Mouse (Mus musculus): ENCODE measurements around the gene Shroom2. TPM values are rescaled to one million over a fixed set of nuclear protein-coding genes. Genes with fewer than 3 reads are reported as not detected.

Shroom2 gene
- polyA plus RNA-seq, 1 experiment from 2014 or later = 7.6 TPM

DNA sequence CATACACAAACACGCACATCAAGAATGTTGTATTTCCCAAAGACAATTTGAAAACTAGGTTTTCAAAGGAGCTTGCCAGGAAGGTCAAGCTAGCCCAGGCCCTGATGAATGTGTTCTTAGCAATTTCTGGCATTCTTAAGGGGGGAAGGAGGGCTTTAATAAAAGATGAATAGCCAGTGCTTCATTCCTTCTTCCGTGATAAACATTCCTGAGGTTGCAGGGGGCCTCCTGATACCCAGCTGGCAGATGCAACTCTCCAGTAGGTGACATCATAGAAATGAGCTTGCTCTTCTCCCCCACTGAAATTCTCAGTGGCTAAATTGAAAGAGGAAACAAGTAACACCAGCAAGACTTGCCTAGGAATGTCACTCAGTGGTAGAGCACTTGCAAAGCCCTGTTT, 5.1 kb downstream of the Shroom2 start:
- Histone ChIP-seq H3K4me1 (ENCODE audit: control insufficient read depth, insufficient read depth, low read length) (no peaks in the 10 kb centered on the region), H3K9ac (ENCODE audit: low read depth, low read length) (no peak overlapping the region), H3K27ac (replicated peaks; ENCODE audit: low read depth, low read length) (no peak overlapping the region), H3K36me3 (ENCODE audit: control insufficient read depth, insufficient read depth, low read length) (no peaks in the 10 kb centered on the region), H3K27me3 (replicated peaks; ENCODE audit: control insufficient read depth, insufficient read depth, low read length) (peaks cover 10% of the 10 kb centered on the region), H3K4me2 (ENCODE audit: low read depth, low read length) (no peak overlapping the region), H3K4me3 (ENCODE audit: low read depth, low read length) (no peak overlapping the region), H3K9me3 (ENCODE audit: control insufficient read depth, low read length) (no peaks in the 10 kb centered on the region)
- 43% methylated on average over 2 of the region's 2 CpGs for WGBS
- DNase-seq (ENCODE audit: low spot score) = no peak
- ATAC-seq (ENCODE audit: low read depth) = no peak

DNA sequence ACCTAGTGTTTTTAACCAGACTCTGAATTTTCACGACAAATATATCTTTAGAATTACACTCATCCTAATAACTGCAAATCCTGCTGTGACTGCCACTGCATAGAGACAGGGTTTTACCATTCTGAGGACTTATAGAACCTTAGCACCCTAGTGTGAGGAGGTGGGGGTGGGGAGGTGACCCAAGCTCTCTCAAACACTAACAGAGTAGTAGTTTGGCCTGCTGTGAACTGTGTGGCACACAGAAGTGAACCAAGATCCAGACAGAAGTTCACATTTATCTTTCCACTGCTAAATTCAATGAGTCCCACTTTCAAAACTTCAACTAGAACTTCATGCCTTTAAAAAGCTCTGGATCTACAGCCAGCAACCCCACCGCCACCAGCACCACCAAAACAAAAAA, 6.4 kb downstream of the Shroom2 start:
- ATAC-seq (ENCODE audit: low read depth) (no peak), DNase-seq (ENCODE audit: low spot score) (no peak)
- H3K27me3 ChIP-seq (replicated peaks; ENCODE audit: control insufficient read depth, insufficient read depth, low read length) = no peaks in the 10 kb centered on the region
- no peak overlapping the region for H3K9ac ChIP-seq (ENCODE audit: low read depth, low read length)
- H3K4me3 ChIP-seq (ENCODE audit: low read depth, low read length) = no peak overlapping the region
- H3K27ac ChIP-seq (replicated peaks; ENCODE audit: low read depth, low read length) = no peak overlapping the region
- no peaks in the 10 kb centered on the region for H3K36me3 ChIP-seq (ENCODE audit: control insufficient read depth, insufficient read depth, low read length)
- H3K9me3 ChIP-seq (ENCODE audit: control insufficient read depth, low read length) = no peaks in the 10 kb centered on the region
- no peaks in the 10 kb centered on the region for H3K4me1 ChIP-seq (ENCODE audit: control insufficient read depth, insufficient read depth, low read length)
- 59% methylated on average over 2 of the region's 2 CpGs for WGBS
- no peak overlapping the region for H3K4me2 ChIP-seq (ENCODE audit: low read depth, low read length)

DNA sequence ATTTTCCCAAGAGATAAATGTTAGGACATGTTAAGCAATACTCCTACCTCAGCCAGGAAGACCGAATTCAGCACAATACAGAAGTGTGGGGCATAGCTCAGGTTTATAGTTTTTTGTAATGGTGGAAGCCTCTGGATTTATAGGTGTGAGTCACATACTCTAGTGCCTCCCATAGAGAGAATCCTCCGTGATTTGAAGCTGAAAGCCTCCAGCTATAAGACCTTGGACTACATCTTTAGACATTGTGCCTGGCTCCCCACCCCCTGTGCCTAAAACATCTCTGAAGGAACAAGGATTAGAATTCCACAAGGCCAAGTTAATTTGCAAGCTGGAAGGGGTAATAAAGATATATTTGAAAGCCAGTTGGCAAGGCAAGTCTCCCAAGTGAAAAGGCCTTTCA, 6.8 kb downstream of the Shroom2 start:
- DNase-seq (ENCODE audit: low spot score) = no peak
- no peak overlapping the region for H3K9ac ChIP-seq (ENCODE audit: low read depth, low read length)
- no peak overlapping the region for H3K4me3 ChIP-seq (ENCODE audit: low read depth, low read length)
- H3K9me3 ChIP-seq (ENCODE audit: control insufficient read depth, low read length) = no peaks in the 10 kb centered on the region
- no peak for ATAC-seq (ENCODE audit: low read depth)
- H3K27me3 ChIP-seq (replicated peaks; ENCODE audit: control insufficient read depth, insufficient read depth, low read length) = no peaks in the 10 kb centered on the region
- no peak overlapping the region for H3K4me2 ChIP-seq (ENCODE audit: low read depth, low read length)
- 58% methylated on average over 2 of the region's 2 CpGs for WGBS
- H3K27ac ChIP-seq (replicated peaks; ENCODE audit: low read depth, low read length) = no peak overlapping the region
- no peaks in the 10 kb centered on the region for H3K36me3 ChIP-seq (ENCODE audit: control insufficient read depth, insufficient read depth, low read length)
- no peaks in the 10 kb centered on the region for H3K4me1 ChIP-seq (ENCODE audit: control insufficient read depth, insufficient read depth, low read length)

DNA sequence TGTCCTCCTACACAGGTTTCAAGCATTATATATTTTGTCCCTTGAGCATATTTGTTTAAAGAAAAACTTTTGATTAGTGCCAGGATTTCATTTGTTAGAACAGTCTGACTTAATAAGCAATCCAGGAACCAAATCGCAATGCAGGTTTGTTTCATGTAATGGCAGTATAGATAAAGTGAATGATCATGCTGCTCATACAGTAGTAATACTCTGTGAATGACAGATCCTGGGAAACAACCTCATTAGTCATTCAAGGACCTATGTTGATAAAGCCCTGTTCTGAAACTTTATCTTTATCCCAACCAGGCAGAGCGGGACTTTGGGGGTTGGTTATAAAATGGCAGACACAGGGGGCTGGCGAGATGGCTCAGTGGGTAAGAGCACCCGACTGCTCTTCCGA, 13.0 kb downstream of the Shroom2 start:
- WGBS = 84% methylated on average over 5 of the region's 5 CpGs
- H3K4me3 ChIP-seq (ENCODE audit: low read depth, low read length) = no peak overlapping the region
- no peak overlapping the region for H3K9ac ChIP-seq (ENCODE audit: low read depth, low read length)
- ATAC-seq (ENCODE audit: low read depth) (no peak), DNase-seq (ENCODE audit: low spot score) (no peak)
- H3K27me3 ChIP-seq (replicated peaks; ENCODE audit: control insufficient read depth, insufficient read depth, low read length) = no peaks in the 10 kb centered on the region
- H3K27ac ChIP-seq (replicated peaks; ENCODE audit: low read depth, low read length) = no peak overlapping the region
- H3K4me1 ChIP-seq (ENCODE audit: control insufficient read depth, insufficient read depth, low read length) = no peaks in the 10 kb centered on the region
- H3K4me2 ChIP-seq (ENCODE audit: low read depth, low read length) = no peak overlapping the region
- no peaks in the 10 kb centered on the region for H3K9me3 ChIP-seq (ENCODE audit: control insufficient read depth, low read length)
- no peaks in the 10 kb centered on the region for H3K36me3 ChIP-seq (ENCODE audit: control insufficient read depth, insufficient read depth, low read length)

DNA sequence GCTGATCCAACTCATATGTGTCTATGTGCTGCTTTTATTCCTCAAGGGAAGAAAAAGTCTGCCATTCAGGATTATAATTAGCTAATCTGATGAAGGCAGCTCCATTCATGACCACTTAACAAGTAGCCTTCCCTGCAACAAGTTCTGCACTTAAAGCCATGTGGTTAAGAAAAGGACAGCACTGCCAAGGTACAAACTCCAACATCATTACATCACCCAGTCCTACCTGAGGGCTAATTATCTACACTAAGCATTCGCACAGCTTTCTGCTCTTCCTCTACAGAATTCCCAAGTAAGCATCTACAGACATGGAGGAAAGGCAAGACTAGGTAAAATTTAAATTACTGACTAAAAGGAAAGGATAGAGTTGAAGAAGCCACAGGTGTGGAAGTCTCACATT, 13.4 kb downstream of the Shroom2 start:
- Histone ChIP-seq H3K4me3 (ENCODE audit: low read depth, low read length) (no peak overlapping the region), H3K27ac (replicated peaks; ENCODE audit: low read depth, low read length) (no peak overlapping the region), H3K9ac (ENCODE audit: low read depth, low read length) (no peak overlapping the region), H3K36me3 (ENCODE audit: control insufficient read depth, insufficient read depth, low read length) (no peaks in the 10 kb centered on the region), H3K9me3 (ENCODE audit: control insufficient read depth, low read length) (no peaks in the 10 kb centered on the region), H3K4me2 (ENCODE audit: low read depth, low read length) (no peak overlapping the region), H3K27me3 (replicated peaks; ENCODE audit: control insufficient read depth, insufficient read depth, low read length) (no peaks in the 10 kb centered on the region), H3K4me1 (ENCODE audit: control insufficient read depth, insufficient read depth, low read length) (no peaks in the 10 kb centered on the region)
- 86% methylated on average over 1 of the region's 1 CpGs for WGBS
- no peak for ATAC-seq (ENCODE audit: low read depth)
- DNase-seq (ENCODE audit: low spot score) = no peak

DNA sequence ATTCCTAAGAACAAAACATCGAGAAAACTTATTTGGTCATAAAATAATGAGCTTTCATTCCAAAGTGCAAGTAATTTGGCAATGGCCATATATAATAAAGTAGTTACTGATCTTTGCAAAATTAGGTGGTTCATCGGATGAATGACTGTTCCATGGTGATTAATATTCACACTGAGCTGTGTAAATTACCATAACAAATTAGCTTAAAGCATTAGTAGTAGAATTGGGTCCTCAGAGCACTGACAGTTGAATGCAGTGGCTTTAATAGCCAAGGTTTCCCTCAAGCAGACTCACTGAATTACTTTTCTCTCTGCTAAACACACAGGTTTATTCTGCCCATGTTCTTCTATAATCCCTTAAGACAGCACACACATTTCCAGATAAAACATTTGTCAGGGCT, 23.3 kb downstream of the Shroom2 start:
- H3K27me3 ChIP-seq (replicated peaks; ENCODE audit: control insufficient read depth, insufficient read depth, low read length) = peaks cover 11% of the 10 kb centered on the region
- H3K9me3 ChIP-seq (ENCODE audit: control insufficient read depth, low read length) = no peaks in the 10 kb centered on the region
- H3K4me1 ChIP-seq (ENCODE audit: control insufficient read depth, insufficient read depth, low read length) = no peaks in the 10 kb centered on the region
- ATAC-seq (ENCODE audit: low read depth) (no peak), DNase-seq (ENCODE audit: low spot score) (no peak)
- H3K36me3 ChIP-seq (ENCODE audit: control insufficient read depth, insufficient read depth, low read length) = no peaks in the 10 kb centered on the region
- 80% methylated on average over 2 of the region's 2 CpGs for WGBS
- no peak overlapping the region for H3K9ac ChIP-seq (ENCODE audit: low read depth, low read length)
- H3K27ac ChIP-seq (replicated peaks; ENCODE audit: low read depth, low read length) = no peak overlapping the region
- H3K4me2 ChIP-seq (ENCODE audit: low read depth, low read length) = no peak overlapping the region
- H3K4me3 ChIP-seq (ENCODE audit: low read depth, low read length) = no peak overlapping the region

DNA sequence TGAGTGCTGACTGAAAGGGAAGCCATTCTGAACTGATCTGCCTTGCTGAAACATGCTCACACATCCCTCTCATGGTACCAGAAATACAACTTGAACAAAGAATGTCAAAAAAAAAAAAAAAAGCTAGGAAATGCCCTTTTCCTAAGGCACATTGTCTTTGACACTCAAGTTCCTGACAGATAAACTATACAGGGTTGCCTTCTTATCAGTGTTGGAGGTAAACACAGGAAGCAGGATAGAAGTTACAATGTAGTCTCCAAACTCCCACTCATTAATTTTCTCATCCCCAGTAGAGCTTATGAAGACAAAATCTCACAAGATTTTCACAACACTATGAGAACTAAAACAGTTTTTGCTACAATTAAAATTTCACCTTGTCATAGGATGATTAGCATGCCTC, 25.6 kb downstream of the Shroom2 start:
- H3K4me1 ChIP-seq (ENCODE audit: control insufficient read depth, insufficient read depth, low read length) = no peaks in the 10 kb centered on the region
- H3K27ac ChIP-seq (replicated peaks; ENCODE audit: low read depth, low read length) = no peak overlapping the region
- no peak for DNase-seq (ENCODE audit: low spot score)
- no peak overlapping the region for H3K4me3 ChIP-seq (ENCODE audit: low read depth, low read length)
- no peak for ATAC-seq (ENCODE audit: low read depth)
- peaks cover 20% of the 10 kb centered on the region for H3K27me3 ChIP-seq (replicated peaks; ENCODE audit: control insufficient read depth, insufficient read depth, low read length)
- H3K9ac ChIP-seq (ENCODE audit: low read depth, low read length) = no peak overlapping the region
- H3K9me3 ChIP-seq (ENCODE audit: control insufficient read depth, low read length) = no peaks in the 10 kb centered on the region
- no peaks in the 10 kb centered on the region for H3K36me3 ChIP-seq (ENCODE audit: control insufficient read depth, insufficient read depth, low read length)
- no peak overlapping the region for H3K4me2 ChIP-seq (ENCODE audit: low read depth, low read length)

DNA sequence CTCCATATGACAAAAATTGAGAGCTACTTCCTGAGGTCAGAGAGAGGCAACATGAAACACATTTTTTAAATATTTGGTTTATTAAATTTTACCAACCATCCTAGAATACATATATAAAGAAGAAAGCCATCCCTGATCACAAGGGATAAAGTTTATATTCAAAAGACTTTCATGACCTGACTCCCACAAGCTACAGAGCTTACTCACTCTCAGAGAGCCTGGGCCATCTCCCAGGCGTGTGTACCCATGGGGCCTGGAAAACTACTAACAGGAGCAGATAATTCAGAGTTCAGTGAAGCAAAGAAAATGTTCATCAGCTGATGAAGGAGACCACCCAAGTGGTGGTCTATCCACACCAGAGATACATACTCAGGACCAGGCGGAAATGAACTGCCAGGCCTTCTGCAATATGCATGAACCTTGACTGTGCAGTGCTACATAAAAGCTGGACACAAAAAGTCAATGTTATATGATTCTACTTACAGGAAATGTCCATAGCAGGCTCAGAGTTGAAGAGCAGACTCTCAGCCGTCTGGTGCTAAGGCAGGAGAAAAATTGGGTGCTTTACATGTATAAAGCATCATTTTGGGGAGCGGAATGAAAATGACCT, 30.4 kb downstream of the Shroom2 start:
- H3K9me3 ChIP-seq (ENCODE audit: control insufficient read depth, low read length) = no peaks in the 10 kb centered on the region
- peaks cover 19% of the 10 kb centered on the region for H3K27me3 ChIP-seq (replicated peaks; ENCODE audit: control insufficient read depth, insufficient read depth, low read length)
- WGBS = 69% methylated on average over 4 of the region's 4 CpGs
- H3K4me1 ChIP-seq (ENCODE audit: control insufficient read depth, insufficient read depth, low read length) = no peaks in the 10 kb centered on the region
- no peak for DNase-seq (ENCODE audit: low spot score)
- no peak overlapping the region for H3K4me2 ChIP-seq (ENCODE audit: low read depth, low read length)
- no peak for ATAC-seq (ENCODE audit: low read depth)
- H3K27ac ChIP-seq (replicated peaks; ENCODE audit: low read depth, low read length) = no peak overlapping the region
- H3K9ac ChIP-seq (ENCODE audit: low read depth, low read length) = no peak overlapping the region
- no peak overlapping the region for H3K4me3 ChIP-seq (ENCODE audit: low read depth, low read length)
- no peaks in the 10 kb centered on the region for H3K36me3 ChIP-seq (ENCODE audit: control insufficient read depth, insufficient read depth, low read length)

DNA sequence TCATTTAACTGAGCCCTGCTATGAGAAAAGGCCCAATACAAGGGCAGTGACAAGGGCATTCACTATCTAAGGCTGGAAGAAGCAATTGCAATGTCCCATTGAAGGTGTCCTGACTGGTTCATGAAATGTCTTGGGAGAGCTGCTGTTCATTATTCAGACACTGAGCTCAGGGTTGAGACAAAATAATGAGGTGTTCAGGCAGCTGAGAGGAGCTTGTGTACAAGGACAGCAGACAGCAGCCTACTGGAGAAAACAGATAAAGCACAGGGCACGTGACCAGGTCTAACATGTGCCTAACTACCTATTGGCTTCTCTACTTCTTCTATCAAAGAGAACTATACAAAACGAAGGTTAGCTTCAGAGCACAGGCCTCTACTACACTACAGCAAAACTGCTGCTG, 31.1 kb downstream of the Shroom2 start:
- DNase-seq (ENCODE audit: low spot score) (no peak), ATAC-seq (ENCODE audit: low read depth) (no peak)
- no peak overlapping the region for H3K27ac ChIP-seq (replicated peaks; ENCODE audit: low read depth, low read length)
- H3K4me1 ChIP-seq (ENCODE audit: control insufficient read depth, insufficient read depth, low read length) = no peaks in the 10 kb centered on the region
- H3K4me3 ChIP-seq (ENCODE audit: low read depth, low read length) = no peak overlapping the region
- no peak overlapping the region for H3K4me2 ChIP-seq (ENCODE audit: low read depth, low read length)
- H3K27me3 ChIP-seq (replicated peaks; ENCODE audit: control insufficient read depth, insufficient read depth, low read length) = peaks cover 19% of the 10 kb centered on the region
- no peaks in the 10 kb centered on the region for H3K36me3 ChIP-seq (ENCODE audit: control insufficient read depth, insufficient read depth, low read length)
- H3K9me3 ChIP-seq (ENCODE audit: control insufficient read depth, low read length) = no peaks in the 10 kb centered on the region
- H3K9ac ChIP-seq (ENCODE audit: low read depth, low read length) = no peak overlapping the region
- WGBS = 62% methylated on average over 2 of the region's 2 CpGs

Measured in embryonic facial prominence, embryonic 14.5 days (tissue).